Mouse (Mus musculus) liver, adult 10 weeks (tissue): ENCODE measurements around the gene Tnpo1. TPM values are rescaled to one million over a fixed set of nuclear protein-coding genes. Genes with fewer than 3 reads are reported as not detected.

Source experiments
- polyA plus RNA-seq: library from polyadenylated mRNA; stranded (reverse); fragments of 350-450 nt; fragmentation: Illumina TruSeq; extraction: RNeasy Lipid Tissue Mini Kit (QIAGEN cat#74804); gene quantifications from one replicate; pipeline ENCODE4 v1.2.3, GENCODE M21; 2014; ENCODE audit warnings: low read depth, low replicate concordance

The Tnpo1 gene
- polyA plus RNA-seq: 47.2 TPM

DNA sequence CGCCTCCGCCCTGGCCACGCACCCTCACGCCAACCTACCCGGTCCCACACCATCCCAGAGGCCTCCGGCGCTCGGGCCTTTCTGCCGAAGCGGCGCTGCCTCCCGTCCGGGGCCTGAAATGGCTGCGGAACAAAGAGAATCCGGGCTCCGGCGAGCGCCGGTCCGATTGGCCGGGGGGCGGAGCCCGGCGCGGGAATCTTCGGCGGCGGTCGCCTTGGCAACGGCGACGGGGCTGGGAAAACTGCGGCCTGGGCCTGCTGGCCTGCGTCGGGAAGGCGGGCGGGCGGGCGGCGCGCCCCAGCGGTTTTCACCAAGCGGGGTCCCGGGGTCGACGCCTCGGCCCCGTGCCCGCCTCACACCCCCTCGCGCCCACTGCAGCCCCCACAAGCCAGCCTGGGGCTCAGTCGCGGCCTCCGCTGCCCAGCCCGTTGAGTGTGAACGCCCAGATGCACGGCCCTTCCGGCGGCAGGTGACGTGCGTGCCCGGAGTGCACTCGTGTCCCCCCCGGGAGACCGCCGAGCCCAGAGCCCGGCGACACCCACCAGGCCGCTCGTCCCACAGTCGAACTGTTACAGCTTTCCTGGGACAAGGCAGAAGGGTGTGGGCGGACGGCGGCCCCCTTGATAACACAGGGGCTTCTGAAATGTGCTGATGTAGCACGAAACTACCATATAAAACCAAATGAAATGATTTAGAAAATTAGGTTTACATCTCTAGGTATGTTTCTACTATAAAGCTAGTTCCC lies at the start of gene Tnpo1:
TSS of gene Tnpo1 (minus strand) at position 172 of the 745 bp plus-strand sequence.

DNA sequence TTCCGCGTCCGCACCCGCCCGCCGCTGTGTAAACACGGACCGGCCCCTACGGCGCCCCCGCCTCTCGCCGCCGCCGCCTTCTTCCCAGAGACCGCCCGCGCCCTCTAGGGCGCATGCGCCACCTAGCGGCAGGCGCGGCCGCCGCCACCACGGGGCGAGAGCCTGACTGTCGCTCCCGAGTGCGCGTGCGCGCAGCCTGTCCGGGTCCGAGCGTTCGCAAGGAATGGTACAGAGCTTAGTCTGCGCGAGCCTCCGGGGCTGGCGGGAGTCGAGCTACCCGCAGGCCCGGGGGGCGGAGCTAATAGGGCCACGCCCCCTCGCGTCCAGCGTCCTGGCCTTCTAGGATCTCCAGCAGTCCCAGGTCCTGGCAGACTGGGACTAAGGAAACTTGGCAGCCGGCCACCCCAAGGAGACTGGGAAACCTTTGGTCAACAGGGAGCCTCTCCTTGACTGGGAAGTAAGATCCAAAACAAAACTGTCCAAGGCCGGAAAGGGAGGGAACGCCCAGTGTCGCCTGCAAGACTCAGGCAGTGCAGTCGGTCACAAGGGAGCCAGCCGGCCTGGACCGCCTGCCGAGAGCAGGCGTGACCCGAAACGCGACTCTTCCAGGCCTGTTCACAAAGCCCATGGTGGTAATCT lies 110.9 kb downstream of the Tnpo1 start, which contains the start of gene Fcho2:
TSS of gene Fcho2 (minus strand) at position 303 of the 639 bp plus-strand sequence.

Other genes starting within 250 kb of the Tnpo1 start
- gene Tmem171, start 231.6 kb downstream of the Tnpo1 start, polyA plus RNA-seq: not detected
- gene Fcho2, start 110.9 kb downstream of the Tnpo1 start, polyA plus RNA-seq: 51.4 TPM
- gene 1700024P04Rik, start 58.2 kb upstream of the Tnpo1 start, polyA plus RNA-seq: not detected